Mouse (Mus musculus) hindbrain, embryonic 11.5 days (tissue): ENCODE measurements around the gene 1700123O20Rik. TPM values are rescaled to one million over a fixed set of nuclear protein-coding genes. Genes with fewer than 3 reads are reported as not detected.

Experiments used
- ATAC-seq: fragments of 200-750 bp; cut with Nextera tagmentation; 2 replicates; pipeline ENCODE4 v1.8.0; 2017; ENCODE audit warnings: mild to moderate bottlenecking, moderate TSS enrichment, moderate library complexity; ENCODE audit not compliant: low FRiP score
- DNase-seq: peaks from one replicate; pipeline ENCODE4 v3.0.0-alpha.2; 2015; ENCODE audit warnings: low spot score
- H3K27ac ChIP-seq: fragments of 300-500 bp; sonication (generic); 2 replicates; pipeline ENCODE4 v1.5.1; 2014; ENCODE audit warnings: mild to moderate bottlenecking, low read depth, low read length
- H3K27me3 ChIP-seq: fragments of 300-500 bp; sonication (generic); 2 replicates; pipeline ENCODE4 v1.6.1; 2014; ENCODE audit warnings: mild to moderate bottlenecking, low read length, moderate library complexity, mixed read lengths; ENCODE audit not compliant: control insufficient read depth, insufficient read depth
- H3K36me3 ChIP-seq: fragments of 300-500 bp; sonication (generic); 2 replicates; pipeline ENCODE4 v1.6.1; 2014; ENCODE audit warnings: mild to moderate bottlenecking, low read length, moderate library complexity, mixed read lengths; ENCODE audit not compliant: control insufficient read depth, insufficient read depth
- H3K4me1 ChIP-seq: fragments of 300-500 bp; sonication (generic); replicated peaks from 2 replicates; pipeline ENCODE4 v1.6.1; 2014; ENCODE audit warnings: low read length, mixed read lengths; ENCODE audit not compliant: control insufficient read depth, insufficient read depth
- H3K4me2 ChIP-seq: fragments of 300-500 bp; sonication (generic); replicated peaks from 2 replicates; pipeline ENCODE4 v1.6.1; 2014; ENCODE audit warnings: mild to moderate bottlenecking, low read depth, low read length
- H3K4me3 ChIP-seq: fragments of 300-500 bp; sonication (generic); 2 replicates; pipeline ENCODE4 v1.5.1; 2014; ENCODE audit warnings: low read depth, low read length
- H3K9ac ChIP-seq: fragments of 300-500 bp; sonication (generic); 2 replicates; pipeline ENCODE4 v1.6.1; 2014; ENCODE audit warnings: low read depth, low read length
- H3K9me3 ChIP-seq: fragments of 300-500 bp; sonication (generic); 2 replicates; pipeline ENCODE4 v1.6.1; 2016; ENCODE audit warnings: low read length; ENCODE audit not compliant: control insufficient read depth
- WGBS: fragments of 180-500 bp; shearing (Covaris S2); extraction: QIAGEN DNeasy Blood & Tissue Kit; methylation state at CpG from one replicate; pipeline ENCODE4 v1.1.7; 2014; 5-methylcytosine and 5-hydroxymethylcytosine counted together
- polyA plus RNA-seq: library from polyadenylated mRNA; unstranded; fragments of >200 nt; fragmentation: Nextera tagmentation; extraction: Ambion mirVana; gene quantifications from 2 replicates; pipeline ENCODE4 v1.2.1, GENCODE M21; 2014

1700123O20Rik gene
- polyA plus RNA-seq, 1 experiment from 2014 or later, result 108 TPM

- Histone ChIP-seq H3K9me3 (no peaks in the 10 kb centered on the region), H3K4me3 (peak within 1 kb of the TSS; percentile 84), H3K4me2 (peak within 1 kb of the TSS; percentile 67), H3K27ac (peak within 1 kb of the TSS; percentile 92), H3K36me3 (0 out of 2 replicates have a peak, but pooled peaks cover 7% of the 10 kb centered on the region), H3K27me3 (no peaks in the 10 kb centered on the region), H3K9ac (peak within 1 kb of the TSS; percentile 94), H3K4me1 (no peaks in the 10 kb centered on the region; the same call in 1 of the 2 replicates)
- ATAC-seq (peak; percentile 98), DNase-seq (peak; percentile 100)
- WGBS, result under 1% methylated on average over 44 of the region's 44 CpGs
These were observed 617 bp downstream of the 1700123O20Rik start, which contains the start of gene Acin1 for GRCm38 (mm10) chr14:54686522-54687143. Acin1 (minus strand) TSS chr14:54686931.

- H3K27me3 ChIP-seq, result no peaks in the 10 kb centered on the region
- no peak overlapping the region for H3K27ac ChIP-seq
- WGBS, result 5% methylated on average over 8 of the region's 8 CpGs
- peak overlapping the region; percentile 84 for H3K4me3 ChIP-seq
- ATAC-seq (no peak), DNase-seq (no peak)
- H3K4me2 ChIP-seq, result peak overlapping the region; percentile 67
- H3K9ac ChIP-seq, result peak overlapping the region; percentile 76
- H3K4me1 ChIP-seq, result no peaks in the 10 kb centered on the region; the same call in 1 of the 2 replicates
- no peaks in the 10 kb centered on the region for H3K9me3 ChIP-seq
- 0 out of 2 replicates have a peak, but pooled peaks cover 7% of the 10 kb centered on the region for H3K36me3 ChIP-seq
These were observed 1.2 kb downstream of the 1700123O20Rik start for GRCm38 (mm10) chr14:54687251-54687650.

DNA sequence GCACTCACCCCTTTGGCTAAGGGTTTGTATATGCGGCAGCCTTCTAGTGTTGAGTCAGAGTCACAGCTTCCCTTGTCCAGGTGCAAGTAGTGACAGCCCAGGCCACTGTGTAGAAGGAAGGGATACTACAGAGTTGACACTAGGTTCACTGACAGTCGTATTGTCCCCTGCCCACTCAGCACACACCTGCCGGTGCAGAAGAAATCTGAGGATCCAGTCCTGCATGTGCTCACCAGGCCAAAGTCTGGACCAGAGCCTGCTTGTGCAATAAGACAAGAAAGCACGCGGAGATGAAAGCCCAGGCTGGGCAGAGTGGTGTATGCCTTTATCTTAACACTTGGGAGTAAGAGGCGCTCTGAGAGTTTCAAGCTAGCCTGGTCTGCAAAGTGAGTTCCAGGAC, 9.0 kb downstream of the 1700123O20Rik start:
- Histone ChIP-seq H3K9ac (no peak overlapping the region), H3K27me3 (no peaks in the 10 kb centered on the region), H3K9me3 (no peaks in the 10 kb centered on the region), H3K27ac (no peak overlapping the region), H3K4me3 (no peak overlapping the region), H3K4me1 (no peaks in the 10 kb centered on the region), H3K36me3 (0 out of 2 replicates have a peak, but pooled peaks cover 7% of the 10 kb centered on the region), H3K4me2 (no peak overlapping the region)
- 86% methylated on average over 6 of the region's 6 CpGs for WGBS
- DNase-seq (no peak), ATAC-seq (no peak)

GRCm38 (mm10) chr14:54696752-54697151, 10.7 kb downstream of the 1700123O20Rik start:
- H3K9me3 ChIP-seq, result no peaks in the 10 kb centered on the region
- H3K27me3 ChIP-seq, result no peaks in the 10 kb centered on the region
- H3K27ac ChIP-seq, result no peak overlapping the region
- no peak for DNase-seq
- ATAC-seq, result no peak
- H3K4me3 ChIP-seq, result no peak overlapping the region
- H3K4me2 ChIP-seq, result no peak overlapping the region
- H3K4me1 ChIP-seq, result no peaks in the 10 kb centered on the region
- H3K9ac ChIP-seq, result no peak overlapping the region
- WGBS, result 88% methylated on average over 4 of the region's 4 CpGs
- H3K36me3 ChIP-seq, result no peaks in the 10 kb centered on the region

DNA sequence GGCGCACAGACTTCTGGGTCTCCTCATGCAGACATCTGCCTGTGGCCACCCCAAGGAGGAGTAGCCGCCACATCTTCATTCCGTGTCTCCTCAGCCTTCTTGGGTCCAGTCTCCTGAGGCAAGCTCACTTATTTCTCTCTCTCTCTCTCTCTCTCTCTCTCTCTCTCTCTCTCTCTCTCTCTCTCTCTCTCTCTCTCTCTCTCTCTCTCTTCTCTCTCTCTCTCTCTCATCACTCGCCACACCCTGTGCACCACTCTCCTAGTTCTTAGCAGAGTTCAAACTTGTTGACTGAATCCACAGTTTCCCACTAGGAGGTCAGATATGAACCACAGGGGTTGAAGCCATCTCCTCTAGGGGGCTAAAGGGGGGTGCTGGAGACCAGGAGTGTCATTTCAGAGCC, 12.7 kb downstream of the 1700123O20Rik start, which contains the start of gene Gm29776:
Gene Gm29776, minus strand, starts transcription at position 101 of the 400 bp plus-strand sequence.
- no peaks in the 10 kb centered on the region for H3K9me3 ChIP-seq
- no peak within 1 kb of the TSS for H3K4me3 ChIP-seq
- DNase-seq, result no peak
- H3K27me3 ChIP-seq, result no peaks in the 10 kb centered on the region
- H3K4me2 ChIP-seq, result no peak within 1 kb of the TSS
- no peaks in the 10 kb centered on the region for H3K4me1 ChIP-seq
- no peak within 1 kb of the TSS for H3K9ac ChIP-seq
- H3K36me3 ChIP-seq, result no peaks in the 10 kb centered on the region
- ATAC-seq, result no peak
- no peak within 1 kb of the TSS for H3K27ac ChIP-seq
- 72% methylated on average over 4 of the region's 4 CpGs for WGBS

- Histone ChIP-seq H3K4me2 (no peak overlapping the region), H3K4me3 (no peak overlapping the region), H3K9me3 (no peaks in the 10 kb centered on the region), H3K4me1 (no peaks in the 10 kb centered on the region), H3K36me3 (no peaks in the 10 kb centered on the region), H3K27me3 (no peaks in the 10 kb centered on the region), H3K27ac (no peak overlapping the region), H3K9ac (no peak overlapping the region)
- DNase-seq, result no peak
- ATAC-seq, result no peak
- WGBS, result 48% methylated on average over 3 of the region's 3 CpGs
These were observed 13.6 kb downstream of the 1700123O20Rik start for GRCm38 (mm10) chr14:54699586-54699985.

GRCm38 (mm10) chr14:54701298-54701697, 15.3 kb downstream of the 1700123O20Rik start:
- DNase-seq (peak; percentile 86), ATAC-seq (no peak)
- Histone ChIP-seq H3K9me3 (no peaks in the 10 kb centered on the region), H3K27me3 (no peaks in the 10 kb centered on the region), H3K9ac (no peak overlapping the region), H3K4me1 (no peaks in the 10 kb centered on the region), H3K4me3 (no peak overlapping the region), H3K4me2 (no peak overlapping the region), H3K27ac (no peak overlapping the region), H3K36me3 (no peaks in the 10 kb centered on the region)
- 17% methylated on average over 6 of the region's 6 CpGs for WGBS

DNA sequence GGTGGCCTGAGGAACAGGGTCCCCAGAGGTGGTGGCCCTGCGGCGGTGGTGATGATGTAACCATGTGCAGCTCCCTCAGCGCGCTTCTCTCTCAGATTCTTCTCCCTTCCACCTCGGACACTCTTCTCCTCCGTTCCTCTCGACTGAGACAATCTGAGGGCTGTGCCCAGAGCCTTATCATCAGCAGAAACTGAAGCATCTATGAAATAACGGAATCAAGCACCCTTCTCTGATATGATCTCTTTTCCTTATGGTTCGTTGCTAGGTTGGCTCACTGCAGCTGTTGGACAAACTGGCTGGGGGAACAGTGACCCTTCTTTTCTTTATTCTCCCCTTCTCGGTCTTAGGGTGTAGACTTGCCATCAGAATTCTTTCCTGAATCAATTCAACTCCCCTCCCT, 17.2 kb downstream of the 1700123O20Rik start:
- ATAC-seq (no peak), DNase-seq (no peak)
- Histone ChIP-seq H3K27me3 (no peaks in the 10 kb centered on the region), H3K4me3 (no peak overlapping the region), H3K9ac (no peak overlapping the region), H3K4me2 (no peak overlapping the region), H3K4me1 (peaks cover 2% of the 10 kb centered on the region; the same call in 1 of the 2 replicates), H3K36me3 (no peaks in the 10 kb centered on the region), H3K27ac (no peak overlapping the region), H3K9me3 (no peaks in the 10 kb centered on the region)
- 66% methylated on average over 10 of the region's 10 CpGs for WGBS

- H3K4me3 ChIP-seq, result no peak overlapping the region
- peaks cover 2% of the 10 kb centered on the region; the same call in 1 of the 2 replicates for H3K4me1 ChIP-seq
- H3K36me3 ChIP-seq, result no peaks in the 10 kb centered on the region
- H3K9me3 ChIP-seq, result no peaks in the 10 kb centered on the region
- H3K27ac ChIP-seq, result no peak overlapping the region
- WGBS, result 56% methylated on average over 5 of the region's 5 CpGs
- H3K4me2 ChIP-seq, result no peak overlapping the region
- no peaks in the 10 kb centered on the region for H3K27me3 ChIP-seq
- no peak overlapping the region for H3K9ac ChIP-seq
- ATAC-seq (no peak), DNase-seq (no peak)
These were observed 19.8 kb downstream of the 1700123O20Rik start for GRCm38 (mm10) chr14:54705844-54706243.
